Mouse (Mus musculus) lung, postnatal 0 days (tissue): ENCODE measurements around the gene Rnps1.

ENCODE experiments used
- CTCF ChIP-seq: IDR thresholded peaks from 2 replicates; pipeline ENCODE4 v1.5.1; 2016; ENCODE audit warnings: antibody characterized with exemption, mild to moderate bottlenecking
- EP300 ChIP-seq: IDR thresholded peaks from 2 replicates; pipeline ENCODE4 v1.6.1; 2016; ENCODE audit warnings: antibody characterized with exemption, mild to moderate bottlenecking, control low read depth

GRCm38 (mm10) chr17:24407116-24407803 is 7.1 kb upstream of the Rnps1 start:
- TF ChIP-seq CTCF = no peak
- no peak for TF ChIP-seq EP300
